Mouse (Mus musculus) cerebellum, adult 8-10 months (tissue): ENCODE data around the gene Tfip11.
"Not testable (repeated sequence)": the region's sequence is repeated elsewhere in the genome, so short reads cannot be mapped to it uniquely, and the experiment has no call there.

Experiments
- DNase-seq: peaks from one replicate; pipeline ENCODE4 v3.0.0; 2022

Tfip11 gene

DNA sequence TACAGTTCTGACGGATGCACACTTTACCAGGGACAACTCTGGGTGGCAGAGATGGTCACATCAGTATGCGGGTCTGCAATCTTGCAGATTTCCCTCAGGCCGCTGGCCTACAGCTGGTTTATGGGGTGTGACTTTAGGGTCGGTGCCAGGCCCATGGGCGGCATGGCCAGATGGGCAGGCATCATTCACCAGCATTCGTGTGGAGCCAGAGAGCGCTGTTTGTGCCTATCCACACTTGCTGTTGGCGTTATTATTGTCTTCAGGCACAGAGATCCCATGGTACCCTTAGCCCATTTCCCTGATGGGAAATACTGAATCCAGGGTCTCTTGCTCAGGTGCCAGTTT is 35.6 kb upstream of the Tfip11 start:
- DNase-seq = no peak

DNA sequence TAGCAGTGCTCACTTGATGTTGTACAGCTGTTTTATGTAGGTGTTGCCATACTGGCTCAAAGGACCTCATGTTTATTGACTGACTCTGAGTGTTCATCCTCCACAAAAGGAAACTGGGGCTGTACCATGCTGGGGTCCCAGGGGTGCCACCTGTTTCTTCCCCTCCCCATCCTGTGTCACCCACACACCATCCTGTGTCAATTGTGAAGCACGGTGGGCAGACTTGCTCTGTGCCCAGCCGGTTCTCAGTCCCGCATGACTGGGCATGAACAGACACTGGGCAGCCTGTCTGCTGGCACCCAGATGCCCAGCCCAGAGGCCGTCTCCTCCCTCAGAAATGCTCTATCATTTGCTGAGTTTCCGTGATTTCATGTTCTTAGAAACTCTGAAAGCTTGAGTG is 34.3 kb upstream of the Tfip11 start:
- no peak for DNase-seq

DNA sequence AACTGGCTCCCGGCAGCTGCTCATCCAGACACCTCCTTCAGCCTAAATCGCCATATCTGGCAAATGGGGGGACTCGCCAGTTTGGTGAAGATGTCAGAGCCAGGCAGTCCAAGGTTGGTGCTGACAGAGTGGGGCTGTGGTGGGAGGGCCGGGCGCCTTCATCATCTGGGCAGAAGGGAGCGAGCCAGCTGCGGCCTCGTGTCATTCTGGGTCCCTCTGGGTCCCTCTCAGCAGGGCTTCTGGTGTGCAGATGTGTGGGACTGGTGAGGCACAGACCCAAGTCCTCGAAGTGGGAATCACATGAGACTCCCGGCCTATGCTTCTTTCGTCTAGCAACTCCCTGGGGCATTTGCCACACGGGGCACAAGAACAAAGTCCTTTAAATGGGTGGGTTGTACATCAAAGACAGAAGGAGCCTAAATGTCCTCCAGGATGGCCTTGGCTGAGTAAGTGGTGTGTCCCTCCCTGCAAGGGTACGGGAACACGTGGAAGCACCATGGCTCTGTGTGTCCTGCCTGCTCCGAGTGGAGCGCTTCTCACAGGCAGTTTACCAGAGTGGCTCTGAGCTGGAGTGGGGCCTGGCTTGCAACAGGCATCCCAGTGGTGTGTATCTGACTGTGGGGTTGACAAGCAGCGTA is 33.7 kb upstream of the Tfip11 start:
- DNase-seq = no peak

DNA sequence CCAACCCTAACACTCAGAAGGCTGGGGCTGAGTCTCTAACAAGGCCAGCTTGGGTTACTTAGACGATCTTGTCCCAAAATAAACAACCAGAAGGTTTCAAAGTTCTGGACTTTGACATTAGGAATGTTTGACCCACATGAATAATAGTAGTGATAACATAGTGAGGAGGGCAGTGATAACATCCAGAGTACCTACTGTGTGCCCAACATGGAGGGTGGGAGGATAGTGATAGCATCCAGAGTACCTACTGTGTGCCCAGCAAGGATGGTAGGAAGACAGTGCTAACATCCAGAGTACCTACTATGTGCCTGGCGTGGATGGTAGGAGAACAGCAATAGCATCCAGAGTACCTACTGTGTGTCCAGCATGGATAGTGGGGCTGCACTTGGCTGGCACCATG is 32.4 kb upstream of the Tfip11 start:
- DNase-seq = no peak

DNA sequence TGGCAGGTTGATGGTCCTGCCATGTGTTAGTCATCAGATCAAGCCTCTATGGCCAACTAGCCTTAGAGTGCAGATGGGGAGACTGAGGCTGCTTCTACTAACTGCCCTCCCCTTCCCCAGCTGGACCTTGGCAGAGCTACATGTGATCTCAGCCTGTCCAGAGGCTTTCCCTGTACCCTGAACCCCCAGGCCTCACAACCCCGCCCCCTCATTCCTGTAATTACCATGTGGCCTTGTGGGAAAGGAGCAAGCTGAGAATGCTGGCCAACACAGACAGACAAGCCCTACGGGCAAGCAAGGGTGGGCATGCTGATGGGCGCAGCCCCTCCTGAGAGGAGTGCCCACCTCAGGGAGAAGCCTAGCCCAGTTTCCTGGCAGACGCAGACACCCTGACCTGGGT is 31.5 kb upstream of the Tfip11 start:
- no peak for DNase-seq

DNA sequence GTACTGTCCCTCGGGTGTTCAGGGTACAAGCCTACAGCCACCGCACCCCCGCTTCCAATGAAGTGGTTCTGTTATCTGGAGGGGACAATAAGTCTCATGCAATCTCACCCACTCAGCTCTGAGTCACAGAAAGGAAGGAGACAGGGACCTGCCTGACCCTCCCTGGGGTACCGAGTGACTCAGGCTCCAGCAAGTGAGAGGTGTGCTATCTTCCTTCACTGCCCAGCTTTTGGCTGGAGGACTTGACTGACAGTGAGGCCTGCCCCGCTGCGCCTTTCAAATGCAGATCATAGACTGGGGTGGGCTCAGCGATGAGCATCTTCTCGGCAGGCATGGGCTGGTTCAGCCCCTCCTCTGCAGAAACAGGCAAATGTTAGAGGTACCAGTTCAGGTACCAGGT is 31.0 kb upstream of the Tfip11 start:
- DNase-seq = no peak

DNA sequence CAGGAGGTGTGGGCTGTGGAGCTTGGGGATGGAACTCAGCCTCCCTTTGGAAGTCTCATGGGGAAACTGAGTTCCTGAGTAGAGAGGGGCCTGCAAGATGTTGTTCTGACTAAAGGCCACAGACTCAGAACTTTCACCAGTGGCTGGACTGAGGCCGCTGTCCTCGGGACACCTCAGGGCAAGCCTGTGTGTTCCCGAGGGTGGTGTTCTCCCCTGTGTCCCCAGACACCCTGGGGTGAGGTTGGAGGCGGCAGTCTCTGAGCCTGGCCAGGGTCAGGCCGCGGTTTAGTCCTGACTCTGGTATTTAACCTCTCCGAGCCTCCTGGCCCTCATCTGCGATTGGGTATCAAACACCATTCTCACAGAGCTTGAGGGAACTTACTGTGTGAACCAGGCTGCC is 30.6 kb upstream of the Tfip11 start:
- DNase-seq = no peak

DNA sequence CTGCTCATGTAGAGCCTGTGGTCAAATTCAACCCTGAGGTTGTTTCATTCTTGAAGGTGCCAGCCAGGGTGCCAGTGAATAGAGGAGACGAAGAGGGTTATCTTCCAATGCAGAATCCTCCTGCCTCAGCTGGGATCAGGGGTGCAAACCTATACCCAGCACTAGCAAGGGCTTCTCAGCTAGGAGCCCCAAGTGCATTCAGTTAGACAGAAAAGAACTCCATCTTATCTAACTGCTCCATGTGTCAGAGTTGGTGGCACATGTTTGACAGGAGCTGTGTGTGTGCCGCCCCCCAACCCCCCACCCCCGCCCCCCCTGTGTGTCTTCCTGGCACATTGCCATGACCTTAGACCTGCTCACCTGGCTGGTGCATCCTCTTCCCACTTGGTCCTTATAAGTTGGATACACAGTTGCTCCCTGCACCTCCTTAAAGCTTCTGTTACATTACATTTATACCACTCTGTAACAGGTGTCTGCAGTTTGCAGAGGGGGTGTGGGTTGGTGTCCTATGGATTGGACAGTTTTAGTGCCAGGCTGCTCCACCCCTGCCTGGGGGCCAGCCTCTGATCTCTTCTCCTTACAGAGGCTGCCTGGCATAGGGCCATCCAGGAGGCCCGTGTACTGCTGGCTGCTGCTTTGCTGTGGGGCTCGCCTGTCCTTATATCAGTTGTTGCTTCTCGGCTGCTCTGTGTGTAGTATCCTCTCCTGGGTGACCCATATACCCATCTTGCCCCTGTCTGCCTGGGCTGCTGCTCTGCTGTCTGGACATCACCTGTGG is 29.6 kb upstream of the Tfip11 start:
- no peak for DNase-seq

DNA sequence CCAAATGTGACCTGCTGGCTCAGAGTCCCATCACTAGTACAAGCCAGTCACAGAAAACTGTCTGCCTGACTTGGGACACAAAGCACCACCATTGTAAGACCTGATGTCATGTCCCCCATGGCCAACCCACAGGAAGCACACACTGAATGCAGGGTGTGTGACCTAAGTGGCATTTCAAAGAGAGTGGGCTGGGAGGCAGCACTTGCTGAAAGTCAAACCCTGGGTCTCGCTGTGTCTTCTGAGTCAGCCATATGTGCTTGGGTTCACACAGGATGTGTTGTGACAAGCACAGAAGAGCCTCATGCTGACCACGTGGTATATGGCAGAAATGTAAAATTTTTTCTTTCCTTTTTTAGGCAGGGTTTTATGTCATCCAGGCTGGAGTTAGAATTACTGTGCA is 28.9 kb upstream of the Tfip11 start:
- no peak for DNase-seq

DNA sequence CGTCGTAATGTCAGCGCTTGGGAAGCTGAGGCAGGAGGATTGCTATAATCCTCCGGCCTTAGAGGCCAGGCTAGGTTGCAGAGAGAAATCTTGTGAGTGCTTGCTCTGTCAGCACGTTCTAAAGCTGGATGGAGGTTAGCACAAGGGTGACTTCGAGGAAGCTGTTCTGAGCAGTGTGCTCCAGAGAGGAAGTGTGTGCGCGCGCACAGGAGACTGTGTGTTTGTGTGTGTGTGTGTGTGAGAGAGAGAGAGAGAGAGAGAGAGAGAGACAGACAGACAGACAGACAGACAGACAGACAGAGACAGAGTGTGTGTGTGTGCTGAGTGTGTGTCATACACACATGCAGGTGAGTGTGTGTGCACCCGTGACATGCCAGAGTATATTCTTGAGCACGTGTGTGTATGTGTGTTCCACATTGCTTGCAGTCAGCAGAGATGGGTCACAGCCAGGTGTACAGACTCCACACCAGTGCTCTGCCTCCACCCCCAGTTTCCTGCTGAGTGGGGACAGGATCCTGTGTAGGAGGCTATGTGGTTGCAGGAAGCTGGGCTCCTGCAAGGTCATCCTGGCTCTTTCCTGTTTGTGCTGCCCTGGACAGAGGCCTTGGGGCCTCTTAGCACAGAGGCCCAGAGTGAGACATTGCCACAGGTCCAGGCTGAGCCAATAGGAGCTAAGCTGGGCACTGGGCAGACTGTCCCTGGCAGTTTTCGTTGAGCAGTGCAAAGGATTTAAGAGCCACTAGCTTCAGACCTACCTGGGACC is 27.8 kb upstream of the Tfip11 start:
- DNase-seq = no peak

DNA sequence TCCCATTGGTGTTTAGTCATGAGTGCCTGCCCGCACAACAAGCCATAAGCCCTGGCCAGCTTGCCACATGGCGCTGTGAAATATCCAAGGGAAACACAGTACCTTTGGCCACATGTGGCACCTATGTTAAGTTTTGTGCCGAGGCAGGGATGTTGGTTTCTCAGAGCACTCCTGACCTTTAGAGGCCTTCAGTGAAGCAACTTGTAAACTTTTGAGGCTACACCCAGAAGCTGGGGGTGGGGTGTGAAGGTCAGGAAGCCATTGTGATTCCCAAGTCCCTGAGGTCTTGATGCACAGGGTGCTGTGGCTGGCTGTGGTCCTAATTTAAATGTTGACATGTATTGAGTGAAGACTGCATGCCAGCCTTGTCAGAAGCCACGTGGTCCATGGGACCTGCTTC is 26.8 kb upstream of the Tfip11 start:
- no peak for DNase-seq

DNA sequence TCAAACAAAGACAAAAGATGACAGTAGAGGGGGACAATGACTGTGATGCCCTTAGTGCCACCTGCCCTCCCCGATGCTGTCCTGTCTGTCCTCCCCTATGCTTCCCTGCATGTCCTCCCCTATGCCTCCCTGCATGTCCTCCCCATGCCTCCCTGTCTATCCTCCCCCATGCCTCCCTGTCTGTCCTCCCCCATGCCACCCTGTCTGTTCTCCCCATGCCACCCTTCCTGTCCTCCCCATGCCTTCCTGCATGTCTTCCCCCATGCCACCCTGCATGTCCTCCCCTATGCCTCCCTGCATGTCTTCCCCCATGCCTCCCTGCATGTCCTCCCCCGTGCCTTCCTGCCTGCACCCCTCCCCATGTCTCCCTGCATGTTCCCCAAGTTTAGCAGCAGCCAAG is 26.0 kb upstream of the Tfip11 start:
- no peak for DNase-seq

DNA sequence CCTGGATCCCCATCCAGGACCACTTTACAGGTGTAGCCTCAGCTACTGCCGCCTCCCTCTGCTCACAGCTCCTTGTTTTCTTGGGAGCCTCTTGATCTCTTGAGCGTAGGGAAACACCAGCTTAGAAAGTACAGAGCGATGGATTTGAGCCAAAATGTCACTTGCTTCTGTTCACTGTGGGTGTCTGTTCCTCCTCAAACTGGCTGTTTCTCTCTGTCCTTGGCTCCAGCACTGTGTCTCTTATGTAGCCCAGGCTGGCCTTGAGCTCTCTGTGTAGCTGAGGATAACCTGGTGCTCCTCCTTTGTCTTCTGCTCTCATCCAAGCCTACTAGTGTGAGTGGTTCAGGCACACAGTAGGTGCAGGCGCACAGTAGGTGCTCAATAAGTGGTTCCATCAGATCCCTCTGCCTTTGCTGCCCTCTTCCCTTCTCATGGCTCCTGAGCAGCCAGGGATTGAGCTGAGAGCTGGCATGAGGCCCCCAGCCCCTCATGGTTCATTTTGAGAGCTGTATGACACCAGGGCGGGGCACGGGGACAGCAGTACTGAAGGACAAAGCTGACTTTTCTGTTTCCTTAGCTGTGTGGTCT is 25.3 kb upstream of the Tfip11 start:
- DNase-seq = no peak

DNA sequence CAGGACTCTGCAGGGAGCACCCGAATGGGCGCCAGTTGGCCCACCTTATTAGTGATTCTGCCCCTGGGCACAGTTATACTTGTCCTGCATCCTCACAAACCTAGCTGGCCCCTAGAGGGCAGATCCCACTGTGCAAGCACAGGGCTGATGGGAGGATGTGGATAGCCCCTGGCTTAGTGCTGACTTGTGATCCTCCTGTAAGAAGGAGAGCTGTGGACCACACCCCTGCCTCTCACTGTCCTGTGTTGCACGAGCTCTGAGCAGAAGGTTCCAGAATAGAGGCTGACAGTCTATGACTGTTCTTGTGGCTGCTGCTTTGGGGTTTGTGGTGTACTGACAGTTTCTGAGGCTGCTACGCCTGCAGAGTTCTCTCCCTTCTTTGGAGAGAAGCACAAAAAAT is 24.5 kb upstream of the Tfip11 start:
- no peak for DNase-seq

DNA sequence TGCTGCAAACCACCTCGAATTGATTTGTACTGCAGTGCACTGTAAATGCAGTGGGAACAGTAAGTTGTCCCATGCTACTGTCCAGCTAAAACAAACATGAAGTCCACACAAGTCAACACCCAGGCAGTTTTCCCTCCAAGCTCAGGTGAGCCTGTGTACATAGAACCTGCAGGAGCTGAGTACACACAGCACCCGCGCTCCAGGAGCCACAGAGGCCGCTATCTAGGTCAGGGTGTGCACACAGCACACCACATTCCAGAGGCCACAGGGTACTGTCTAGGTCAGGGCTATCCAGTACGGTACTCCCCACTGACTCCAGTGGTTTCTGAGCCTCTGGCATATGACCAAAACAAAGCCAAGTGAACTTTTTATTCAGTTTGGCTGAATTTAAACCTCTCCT is 23.8 kb upstream of the Tfip11 start:
- no peak for DNase-seq

DNA sequence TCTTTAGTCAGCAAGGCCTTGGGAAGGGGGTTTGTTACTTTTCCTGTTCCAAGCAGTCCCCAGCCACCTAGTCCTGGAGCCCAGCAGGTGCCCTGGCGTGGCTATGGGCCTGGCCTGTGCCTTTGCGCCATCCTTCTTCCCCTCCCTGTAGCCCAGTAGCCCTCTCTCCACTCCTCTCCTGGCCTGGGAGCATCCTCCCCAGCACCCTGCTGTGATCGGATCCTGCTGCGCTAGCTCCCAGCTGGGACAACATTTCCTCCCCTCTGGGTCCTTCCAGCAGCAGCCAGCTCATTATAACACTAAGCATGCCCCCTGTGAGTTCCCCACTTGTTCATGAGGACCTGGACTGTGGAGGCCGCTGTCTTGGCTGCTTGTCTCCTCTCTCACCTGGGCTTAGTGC is 20.3 kb upstream of the Tfip11 start:
- no peak for DNase-seq

DNA sequence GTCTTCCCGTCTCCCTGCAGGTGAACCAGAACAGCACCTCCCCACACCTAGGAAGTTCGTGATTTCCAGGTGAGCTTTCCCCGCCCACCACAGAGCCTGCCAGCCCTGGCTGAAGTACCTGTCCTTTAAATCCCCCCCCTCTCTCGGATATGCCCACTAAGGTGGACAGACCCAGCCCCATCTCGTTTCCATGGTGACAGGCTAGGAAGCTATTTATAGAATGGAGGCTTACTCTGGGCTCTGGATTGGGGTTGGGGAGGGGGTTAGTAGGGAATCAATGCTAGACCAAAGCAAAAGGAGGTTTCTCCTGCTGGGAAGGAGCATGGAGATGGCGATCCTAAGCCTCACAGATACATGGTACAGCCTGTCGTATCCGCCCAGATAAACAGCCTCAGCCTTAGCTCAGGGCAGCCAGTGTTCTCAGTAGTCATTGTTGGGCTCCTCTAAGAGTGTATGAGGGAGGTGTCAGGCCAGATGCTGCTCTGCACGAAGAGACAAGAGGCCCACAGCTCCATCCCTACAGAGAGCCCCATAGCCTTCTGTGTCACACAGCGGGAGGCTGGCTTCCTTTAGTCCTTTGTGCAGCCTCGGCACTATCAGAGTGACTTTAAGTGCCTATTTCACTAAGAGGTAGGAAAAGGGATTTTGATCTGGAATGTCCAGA is 12.8 kb upstream of the Tfip11 start:
- no peak for DNase-seq

DNA sequence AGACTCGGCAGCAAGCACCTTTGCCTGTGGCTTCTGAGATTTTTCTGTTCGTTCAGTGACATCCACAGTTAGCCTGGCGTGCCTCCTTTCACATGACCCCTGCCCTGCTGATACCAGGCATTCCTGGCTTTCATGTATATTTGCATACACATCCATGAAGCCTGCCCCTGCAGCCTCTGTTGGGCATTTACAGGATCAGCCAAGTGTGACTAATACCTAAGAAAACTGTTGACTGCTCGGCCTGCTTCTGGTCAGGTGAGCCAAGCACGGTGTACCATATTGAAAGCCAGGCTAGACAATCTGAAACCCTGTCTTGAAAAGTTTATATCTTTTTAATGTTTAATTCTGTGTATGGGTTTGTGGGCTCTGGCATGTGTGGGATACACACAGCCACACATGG is 9.7 kb upstream of the Tfip11 start:
- DNase-seq = no peak

DNA sequence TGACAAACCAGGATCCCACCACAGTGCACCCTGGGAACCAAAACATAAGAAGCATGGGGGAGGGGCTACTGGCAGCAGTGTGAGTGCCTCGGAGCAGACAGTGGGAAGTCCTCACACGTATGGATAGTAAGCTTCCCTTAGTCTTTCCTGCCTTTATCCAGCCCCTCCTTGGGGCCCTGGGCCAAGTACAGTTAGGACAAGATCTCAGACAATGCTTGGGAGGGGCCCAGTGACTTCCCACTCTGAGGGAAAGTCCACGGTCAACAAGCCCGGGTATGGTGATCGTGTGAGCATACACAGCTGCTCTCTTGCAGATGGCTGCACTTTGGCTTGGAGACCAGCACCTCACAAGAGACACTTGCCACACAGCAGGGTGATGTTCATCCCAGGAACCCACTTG is 8.8 kb upstream of the Tfip11 start:
- no peak for DNase-seq

DNA sequence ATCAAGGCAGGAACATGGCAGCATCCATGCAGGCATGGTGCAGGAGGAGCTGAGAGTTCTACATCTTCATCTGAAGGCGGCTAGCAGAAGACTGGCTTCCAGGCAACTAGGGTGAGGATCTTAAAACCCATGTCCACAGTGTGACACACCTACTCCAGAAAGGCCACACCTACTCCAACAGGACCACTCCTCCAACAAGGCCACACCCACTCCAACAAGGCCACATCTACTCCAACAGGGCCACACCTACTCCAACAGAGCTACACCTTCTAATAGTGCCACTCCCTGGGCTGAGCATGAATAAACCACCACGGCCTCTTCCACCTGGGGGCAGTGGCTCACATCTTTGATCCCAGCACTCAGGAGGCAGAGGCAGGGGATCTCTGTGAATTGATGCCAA is 6.8 kb upstream of the Tfip11 start:
- not testable (repeated sequence) for DNase-seq

DNA sequence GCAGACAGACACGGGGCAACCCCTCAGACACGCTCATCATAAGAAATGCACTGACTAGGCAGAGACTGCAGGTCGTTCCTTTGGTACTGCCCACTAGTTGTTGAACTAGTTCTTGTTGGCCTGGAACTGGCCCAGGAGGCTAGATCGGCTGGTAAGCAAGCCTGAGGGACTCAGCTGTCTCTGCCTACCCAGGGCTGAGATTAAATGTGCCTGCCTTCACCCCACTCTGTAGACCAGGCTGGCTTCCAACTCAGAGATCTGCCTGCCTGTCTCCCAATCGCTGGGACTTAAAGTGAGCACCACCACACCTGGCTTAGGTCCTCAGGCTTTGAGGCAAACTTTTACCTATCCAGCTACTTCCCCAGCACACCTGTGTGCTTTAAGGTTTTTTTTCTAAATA is 5.8 kb upstream of the Tfip11 start:
- no peak for DNase-seq

DNA sequence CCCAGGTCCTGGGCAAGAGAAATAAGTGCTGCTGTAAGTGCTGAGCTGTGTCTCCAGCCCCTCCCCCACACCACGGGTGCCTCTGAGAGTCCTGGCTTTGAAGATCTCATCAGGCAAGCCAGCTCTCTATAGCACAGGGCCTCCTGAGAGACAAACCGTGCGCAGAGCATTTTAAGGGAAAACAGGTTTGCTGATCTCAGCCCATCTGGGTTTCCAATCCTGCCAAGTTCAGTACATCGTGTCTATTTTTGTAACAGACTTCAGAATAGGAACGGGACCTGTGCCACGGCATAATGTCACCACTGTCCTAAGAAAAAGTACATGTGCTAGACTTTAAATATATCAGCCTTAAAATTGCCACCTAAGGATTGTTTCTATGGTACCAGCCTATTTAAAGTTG is 5.2 kb upstream of the Tfip11 start:
- DNase-seq = peak; percentile 38

DNA sequence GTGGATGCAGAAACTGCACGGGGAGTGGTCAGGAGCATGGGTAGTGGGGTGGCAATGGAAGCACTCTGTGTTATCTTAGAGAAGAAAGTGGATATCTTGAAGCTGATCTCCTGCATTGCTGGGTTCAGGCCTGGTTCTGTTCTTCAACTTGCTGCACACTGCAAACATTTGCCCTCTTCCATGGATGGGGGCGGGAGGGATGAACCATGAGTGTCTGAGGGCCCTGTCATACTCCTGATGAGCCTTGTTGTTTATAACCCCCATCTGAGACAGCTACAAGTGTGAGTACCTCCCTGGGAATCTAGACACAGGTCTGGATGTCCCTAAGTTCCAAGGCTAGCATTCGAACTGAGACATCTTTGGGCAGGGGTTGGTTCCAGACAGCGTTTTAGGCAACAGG is 4.8 kb upstream of the Tfip11 start:
- no peak for DNase-seq
